Mouse (Mus musculus) lung, adult 18-20 months (tissue): Measurements from ENCODE around the gene Uba5.

Experiments used
- DNase-seq, 2 experiments: peaks; one replicate each; pipeline ENCODE4 v3.0.0; 2022; ENCODE audit warnings: mixed read lengths in 2 of 2

The Uba5 gene

DNA sequence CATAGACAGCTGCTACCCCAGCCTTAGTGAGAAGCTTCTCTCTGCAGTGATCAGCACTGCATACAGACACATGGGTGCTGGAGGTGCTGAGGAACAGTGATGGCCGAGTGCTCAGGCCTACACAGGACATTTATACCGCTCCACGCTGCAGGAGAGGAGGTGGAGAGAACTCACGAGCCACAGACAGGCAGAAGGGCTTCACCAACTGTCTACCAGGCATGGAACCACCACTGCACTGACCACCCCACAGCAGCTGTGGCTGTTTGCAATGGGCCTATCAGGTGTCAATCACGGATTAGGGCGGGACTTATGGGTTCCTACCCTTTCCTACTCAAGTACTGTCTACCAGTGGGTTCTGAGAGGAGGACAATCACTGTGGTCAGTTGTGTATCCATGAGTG, 11.9 kb downstream of the Uba5 start:
- no peak for DNase-seq

- no peak for DNase-seq
These were observed 19.3 kb downstream of the Uba5 start for GRCm38 (mm10) chr9:104043676-104044075.

GRCm38 (mm10) chr9:104040362-104040761, 22.6 kb downstream of the Uba5 start, which contains the start of gene Gm28305:
TSS of gene Gm28305 (plus strand) at chr9:104040662.
- no peak for DNase-seq

GRCm38 (mm10) chr9:104039742-104040141, 23.2 kb downstream of the Uba5 start:
- DNase-seq = no peak

DNA sequence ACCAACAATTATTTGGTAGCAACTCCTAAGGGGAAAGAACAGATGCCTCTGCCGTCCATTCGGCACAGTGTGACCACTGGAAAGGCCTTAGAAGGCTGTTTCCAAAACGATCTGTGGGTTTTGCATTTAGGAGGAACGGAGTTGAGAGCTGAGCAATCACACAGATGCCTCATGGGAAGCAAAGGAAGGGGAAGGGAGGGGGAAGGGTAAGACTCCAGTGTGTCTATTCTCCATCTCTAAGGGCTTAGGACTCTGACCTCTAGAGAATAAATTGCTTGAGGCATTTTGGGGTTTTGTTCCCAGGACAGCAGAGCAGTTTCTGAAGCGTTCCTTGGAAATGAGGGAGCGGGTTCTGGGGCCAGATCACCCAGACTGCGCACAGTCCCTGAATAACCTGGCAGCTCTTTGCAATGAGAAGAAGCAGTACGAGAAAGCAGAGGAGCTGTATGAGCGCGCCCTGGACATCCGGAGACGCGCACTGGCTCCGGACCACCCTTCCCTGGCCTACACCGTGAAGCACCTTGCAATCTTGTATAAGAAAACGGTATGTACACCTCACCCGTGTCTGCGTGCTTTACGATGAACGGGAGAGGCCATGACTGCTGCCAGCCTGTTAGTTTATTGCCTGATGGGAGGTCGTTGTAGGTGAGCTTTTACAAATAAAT, 23.8 kb downstream of the Uba5 start:
- DNase-seq = no peak

DNA sequence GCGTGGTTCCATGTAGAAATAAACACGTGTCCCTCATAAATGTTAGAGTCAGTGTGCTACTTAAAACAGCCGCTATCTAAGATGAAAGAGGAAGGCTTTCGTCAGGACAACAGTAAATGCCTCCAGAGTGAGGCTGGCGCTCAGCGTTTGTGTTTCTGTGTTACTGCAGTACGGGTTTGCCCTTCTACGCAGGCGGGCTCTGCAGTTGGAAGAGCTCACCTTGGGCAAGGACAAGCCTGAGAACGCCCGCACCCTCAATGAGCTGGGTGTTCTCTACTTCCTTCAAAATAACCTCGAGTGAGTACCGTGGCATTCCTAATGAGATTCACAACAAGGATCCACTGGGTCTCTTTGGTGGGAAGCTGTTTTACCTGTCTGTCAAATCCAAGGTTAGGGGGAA, 24.7 kb downstream of the Uba5 start:
- DNase-seq = no peak

GRCm38 (mm10) chr9:104035261-104036015, 27.5 kb downstream of the Uba5 start:
- peak; percentile 71 to 77 for DNase-seq

DNA sequence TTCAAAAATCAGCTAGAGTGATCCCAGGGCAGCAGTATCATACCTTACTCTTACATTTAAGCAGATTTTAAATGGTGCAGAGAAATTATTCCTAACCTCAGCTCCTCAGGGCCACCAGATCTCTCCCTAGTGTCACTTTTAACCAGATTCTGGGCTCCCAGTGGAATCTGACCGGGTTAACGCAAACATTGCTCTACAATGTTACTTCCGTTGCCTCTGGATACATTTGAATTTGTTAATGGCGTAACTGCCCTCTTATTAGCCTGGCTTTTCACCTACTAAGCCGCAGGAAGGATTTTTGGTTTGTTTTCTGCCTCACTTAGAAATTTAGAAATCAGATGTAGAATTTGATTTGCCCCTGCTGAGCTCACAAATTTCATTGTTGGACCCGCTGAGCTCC, 28.2 kb downstream of the Uba5 start:
- no peak for DNase-seq

DNA sequence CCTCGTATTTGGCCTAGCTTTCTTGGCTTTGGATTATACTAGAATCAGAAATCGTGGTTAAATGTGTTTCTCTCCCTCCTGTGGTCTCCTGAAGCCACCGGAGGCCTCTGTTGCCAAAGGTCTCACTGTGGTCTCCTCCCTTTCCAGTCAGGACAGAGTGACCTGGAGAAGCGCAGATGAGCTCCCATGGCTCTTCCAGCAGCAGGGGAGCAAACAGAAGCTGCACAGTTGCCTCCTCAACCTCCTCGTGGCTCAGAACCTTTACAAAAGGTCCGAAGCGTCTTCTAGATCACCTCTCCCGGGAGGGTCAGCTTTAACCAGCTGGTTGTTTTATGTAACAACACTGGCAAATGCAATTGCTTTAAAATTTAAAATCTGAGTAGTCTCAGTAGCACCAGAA, 28.7 kb downstream of the Uba5 start:
- no peak for DNase-seq

GRCm38 (mm10) chr9:104029861-104030260, 33.1 kb downstream of the Uba5 start:
- DNase-seq = no peak

DNA sequence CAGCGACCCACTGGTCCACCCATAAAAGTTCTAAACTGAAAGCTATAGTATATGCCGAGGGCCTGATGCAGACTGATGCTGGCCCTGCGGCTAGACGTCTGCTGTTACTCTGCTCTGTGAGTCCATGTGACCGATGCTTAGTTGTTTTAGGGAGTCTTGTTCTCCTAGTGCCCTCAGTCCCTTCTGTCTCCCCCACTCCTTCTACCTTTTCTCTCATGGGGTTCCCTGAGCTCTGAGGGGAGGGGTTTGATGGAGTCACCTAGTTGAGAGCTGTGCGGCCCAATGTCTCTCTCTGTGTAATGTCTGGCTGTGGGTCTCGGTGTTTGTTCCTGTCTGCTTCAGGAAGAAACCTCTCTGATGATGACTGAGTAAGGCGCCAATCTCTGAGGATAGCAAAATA, 35.7 kb downstream of the Uba5 start:
- no peak for DNase-seq

- DNase-seq = no peak
These were observed 41.9 kb downstream of the Uba5 start for GRCm38 (mm10) chr9:104021026-104021425.

DNA sequence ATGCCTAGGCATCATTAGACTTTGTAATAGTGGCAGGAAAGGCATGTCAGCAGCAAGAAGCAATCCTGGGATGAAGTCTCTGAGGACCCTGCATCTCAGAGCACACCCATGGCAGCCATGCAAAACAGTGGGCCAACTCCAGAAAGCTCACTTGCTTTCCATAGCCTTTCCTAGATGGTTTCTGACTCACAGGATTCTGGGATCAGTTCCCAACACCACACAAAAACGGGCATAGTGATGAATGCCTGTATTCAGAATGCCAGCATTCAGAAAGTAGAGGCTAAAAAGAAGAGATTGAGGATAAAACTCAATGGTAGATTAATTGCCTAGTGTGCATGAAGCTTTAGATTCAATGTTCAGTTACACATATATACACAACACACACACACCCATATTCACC, 48.4 kb downstream of the Uba5 start:
- DNase-seq = no peak

DNA sequence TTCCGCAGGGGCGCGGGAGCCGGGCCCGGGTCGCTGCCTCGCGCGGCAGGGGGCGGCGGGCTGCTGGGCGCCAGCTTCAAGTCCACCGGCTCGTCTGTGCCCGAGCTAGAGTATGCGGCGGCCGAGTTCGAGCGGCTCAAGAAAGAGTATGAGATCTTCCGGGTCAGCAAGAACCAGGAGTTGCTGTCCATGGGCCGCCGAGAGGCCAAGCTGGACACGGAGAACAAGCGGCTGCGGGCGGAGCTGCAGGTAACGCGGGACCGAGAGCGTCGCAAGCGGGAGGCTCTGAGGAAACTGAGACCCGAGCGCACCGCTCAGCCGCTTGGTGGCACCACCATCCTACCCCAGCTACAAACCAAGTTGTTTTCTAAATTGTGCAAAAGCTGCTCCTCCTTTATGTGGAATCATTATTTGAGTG, 60.0 kb downstream of the Uba5 start:
- DNase-seq = peak; percentile 70

DNA sequence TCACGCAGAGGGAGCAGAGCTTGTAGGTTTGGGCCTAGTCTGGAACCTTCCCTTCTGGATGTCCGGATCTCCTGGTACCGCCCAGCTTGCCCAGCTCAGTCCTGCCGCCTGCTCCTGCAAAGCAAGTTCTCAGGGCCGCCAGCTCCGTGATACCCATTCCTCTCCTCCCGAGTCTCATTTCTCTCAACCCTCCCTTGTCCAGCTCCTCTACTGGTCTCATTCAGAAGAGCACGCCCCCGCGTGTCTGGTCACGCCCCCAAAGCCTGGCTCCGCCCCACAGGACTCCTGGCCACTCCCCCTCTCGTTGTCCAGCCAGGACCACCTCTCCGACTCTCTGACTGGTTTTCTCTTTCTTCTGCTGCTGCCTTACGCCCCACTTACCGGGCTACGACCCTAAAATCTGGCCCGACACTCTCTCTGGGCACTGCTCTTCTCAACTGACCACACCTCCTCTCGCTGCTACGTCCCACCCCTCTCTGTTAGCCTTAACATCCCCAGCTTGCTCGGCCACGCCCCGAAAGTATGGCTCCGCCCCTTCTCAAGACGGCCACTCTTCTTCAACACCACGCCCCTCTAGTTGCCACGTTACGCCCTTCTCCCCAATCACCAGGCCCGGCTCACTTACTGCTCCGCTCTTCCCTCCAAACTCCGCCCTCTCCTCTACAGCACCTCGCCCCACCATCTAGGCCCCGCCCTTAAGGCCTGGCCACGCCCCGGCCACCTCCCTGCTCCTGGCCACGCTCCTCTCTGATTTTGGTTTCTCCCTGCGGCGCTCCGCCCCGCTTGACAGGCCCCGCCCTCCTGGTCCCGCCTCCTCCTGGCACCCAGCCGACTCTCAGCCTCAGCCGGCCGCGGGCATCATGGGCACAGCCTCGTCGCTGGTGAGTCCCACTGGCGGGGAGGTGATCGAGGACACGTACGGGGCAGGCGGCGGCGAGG, 60.7 kb downstream of the Uba5 start, which contains the start of gene Nphp3:
Nphp3 (plus strand) TSS at position 624 of the 939 bp plus-strand sequence.
- DNase-seq = peak; percentile 100

DNA sequence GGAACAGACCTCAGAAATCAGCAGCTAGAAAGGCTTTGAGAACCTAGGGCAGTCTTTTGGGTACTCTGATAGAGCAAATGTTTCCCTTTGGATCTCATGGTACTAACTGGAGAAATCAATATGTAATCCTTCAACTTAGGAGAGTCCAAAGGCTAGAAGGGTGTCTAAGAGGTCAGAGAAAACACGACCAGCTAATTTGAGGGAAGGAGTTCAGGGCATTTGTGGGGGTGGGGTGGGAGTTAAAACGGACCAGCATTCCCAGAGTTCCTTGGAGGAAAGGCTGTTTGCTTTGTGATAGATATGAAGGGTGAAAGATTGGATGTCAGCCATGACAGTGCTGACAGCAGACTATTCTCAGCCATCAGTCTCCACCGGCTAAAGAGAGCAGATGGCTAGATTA, 62.3 kb downstream of the Uba5 start:
- DNase-seq = no peak
